Mouse (Mus musculus): ENCODE measurements around the gene Mcm2. TPM values are rescaled to one million over a fixed set of nuclear protein-coding genes. Genes with fewer than 3 reads are reported as not detected.

The Mcm2 gene
- total and polyA plus RNA-seq, 3 experiments: 149 to 1,259 (median 171) TPM

DNA sequence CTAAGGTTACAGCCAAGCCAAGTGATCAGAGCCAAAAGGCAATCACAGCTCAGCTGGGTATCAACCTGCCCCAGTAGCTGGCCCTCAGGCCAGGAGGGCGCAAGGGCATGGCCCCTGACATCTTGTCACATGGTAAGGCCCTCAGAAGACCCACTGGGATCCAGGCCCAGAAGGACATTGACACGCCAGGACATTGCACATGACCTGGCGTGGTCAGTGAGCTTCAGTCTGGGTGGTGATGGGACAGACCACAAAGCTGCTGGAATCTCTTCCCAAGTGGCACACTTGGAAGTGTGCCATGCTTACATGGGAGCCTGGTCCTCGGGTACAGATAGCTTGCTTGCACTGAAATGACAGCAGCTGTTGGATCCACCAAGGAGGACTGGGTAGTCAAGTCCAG is 14.4 kb upstream of the Mcm2 start:
- Histone ChIP-seq H3K4me3 (ENCODE audit: low read depth, low read length) (no peak overlapping the region), H3K4me1 (ENCODE audit: insufficient read depth, low read depth, low read length) (peaks cover 52% of the 10 kb centered on the region), H3K9me3 (replicated peaks) (no peaks in the 10 kb centered on the region), H3K27me3 (ENCODE audit: insufficient read depth, low read length) (no peaks in the 10 kb centered on the region), H3K36me3 (replicated peaks) (peaks cover 54% of the 10 kb centered on the region)
- no peak for DNase-seq (ENCODE audit: low spot score)
- TF ChIP-seq POLR2AphosphoS5 (IDR thresholded peaks at IDR 0.05; ENCODE audit: insufficient replicate concordance, low read depth, low read length) (no peak), CTCF (IDR thresholded peaks at IDR 0.05; ENCODE audit: low read depth, low read length) (no peak), TAL1 (conservative IDR thresholded peaks at IDR 0.05; ENCODE audit: low read depth, low read length) (no peak), GATA2 (IDR thresholded peaks at IDR 0.05; ENCODE audit: borderline replicate concordance, low read depth, low read length) (no peak)
- no peak for ATAC-seq (ENCODE audit: extremely low read depth, insufficient number of reproducible peaks, low FRiP score, poor library complexity, severe bottlenecking)

DNA sequence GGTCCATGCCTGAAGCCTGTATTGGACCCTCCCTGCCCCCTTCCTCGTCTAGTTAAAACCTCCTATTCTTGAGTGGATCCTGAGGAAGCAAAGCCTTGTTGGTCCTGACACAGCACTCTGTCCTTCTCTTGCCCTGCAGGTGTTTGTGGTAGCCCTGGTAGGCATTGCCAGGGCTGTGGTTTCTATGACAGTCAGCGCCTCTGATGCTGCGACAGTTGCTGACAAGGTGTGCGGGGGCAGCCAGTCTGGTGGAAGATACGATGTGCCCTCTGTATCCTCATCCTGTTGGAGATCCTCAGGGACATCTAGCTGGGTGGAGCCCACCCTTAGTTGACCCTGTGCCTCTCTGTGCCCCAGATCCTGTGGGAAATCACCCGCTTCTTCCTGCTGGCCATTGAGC is 10.6 kb upstream of the Mcm2 start:
- no peak for ATAC-seq (ENCODE audit: extremely low read depth, insufficient number of reproducible peaks, low FRiP score, poor library complexity, severe bottlenecking)
- TF ChIP-seq POLR2AphosphoS5 (IDR thresholded peaks at IDR 0.05; ENCODE audit: insufficient replicate concordance, low read depth, low read length) (no peak), GATA2 (IDR thresholded peaks at IDR 0.05; ENCODE audit: borderline replicate concordance, low read depth, low read length) (no peak), CTCF (IDR thresholded peaks at IDR 0.05; ENCODE audit: low read depth, low read length) (no peak), GATA1 (IDR thresholded peaks at IDR 0.05; ENCODE audit: borderline replicate concordance, low read length) (no peak), TAL1 (conservative IDR thresholded peaks at IDR 0.05; ENCODE audit: low read depth, low read length) (no peak)

DNA sequence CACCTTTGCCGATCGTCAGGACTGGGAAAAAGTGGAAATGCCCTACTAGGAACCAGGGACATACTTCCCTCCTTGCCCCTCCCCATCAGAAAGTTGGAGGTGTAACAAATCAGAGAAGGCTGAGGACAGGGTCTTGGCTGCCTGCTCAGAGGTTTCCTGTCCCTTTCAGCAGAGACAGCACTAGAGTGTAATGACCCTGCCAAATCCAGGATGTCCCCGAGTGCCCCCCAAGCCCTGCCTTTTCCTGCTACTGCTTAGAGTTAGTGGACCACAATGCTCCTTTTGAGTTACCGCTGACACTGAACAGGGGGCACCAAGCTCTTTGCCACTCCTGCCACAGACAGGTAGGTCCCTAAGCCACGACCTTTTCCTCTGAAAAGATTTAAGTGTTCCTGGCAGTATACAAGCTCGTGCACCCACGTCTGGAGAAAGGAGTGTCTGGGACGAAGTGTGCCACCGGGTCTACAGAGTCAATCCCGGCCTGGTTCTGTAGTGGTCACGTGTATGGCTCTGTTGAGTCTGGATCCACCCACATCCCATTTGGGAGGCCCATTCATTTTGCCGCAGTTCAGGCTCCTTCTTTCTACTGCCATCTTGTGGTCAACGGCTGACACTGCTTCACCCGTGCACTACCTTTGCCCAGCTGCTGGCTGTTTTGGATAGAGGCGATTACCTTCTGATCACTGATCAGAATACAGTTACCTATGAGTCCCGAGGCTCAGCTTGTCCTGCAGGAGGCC is 8.0 kb upstream of the Mcm2 start:
- Histone ChIP-seq H3K4me3 (ENCODE audit: low read depth, low read length) (peak overlapping the region; percentile 32; the same call in 1 of the 2 replicates), H3K9me3 (replicated peaks) (no peaks in the 10 kb centered on the region), H3K4me1 (ENCODE audit: insufficient read depth, low read depth, low read length) (peaks cover 72% of the 10 kb centered on the region), H3K36me3 (replicated peaks) (peaks cover 81% of the 10 kb centered on the region), H3K27me3 (ENCODE audit: insufficient read depth, low read length) (no peaks in the 10 kb centered on the region)
- DNase-seq (ENCODE audit: low spot score): peak; percentile 72
- peak; percentile 97 for TF ChIP-seq CTCF (IDR thresholded peaks at IDR 0.05; ENCODE audit: low read depth, low read length)
- no peak for TF ChIP-seq GATA1 (IDR thresholded peaks at IDR 0.05; ENCODE audit: borderline replicate concordance, low read length)
- ATAC-seq (ENCODE audit: extremely low read depth, insufficient number of reproducible peaks, low FRiP score, poor library complexity, severe bottlenecking): 0 out of 2 replicates have a peak, but pooled peaks have one; percentile 15

More for the DNA sequence above, 10.6 kb upstream of the Mcm2 start:
- Histone ChIP-seq H3K27me3 (ENCODE audit: insufficient read depth, low read length) (no peaks in the 10 kb centered on the region), H3K36me3 (replicated peaks) (peaks cover 93% of the 10 kb centered on the region), H3K4me3 (ENCODE audit: low read depth, low read length) (no peak overlapping the region), H3K9me3 (replicated peaks) (no peaks in the 10 kb centered on the region), H3K4me1 (ENCODE audit: insufficient read depth, low read depth, low read length) (peaks cover 66% of the 10 kb centered on the region)
- DNase-seq (ENCODE audit: low spot score): no peak

DNA sequence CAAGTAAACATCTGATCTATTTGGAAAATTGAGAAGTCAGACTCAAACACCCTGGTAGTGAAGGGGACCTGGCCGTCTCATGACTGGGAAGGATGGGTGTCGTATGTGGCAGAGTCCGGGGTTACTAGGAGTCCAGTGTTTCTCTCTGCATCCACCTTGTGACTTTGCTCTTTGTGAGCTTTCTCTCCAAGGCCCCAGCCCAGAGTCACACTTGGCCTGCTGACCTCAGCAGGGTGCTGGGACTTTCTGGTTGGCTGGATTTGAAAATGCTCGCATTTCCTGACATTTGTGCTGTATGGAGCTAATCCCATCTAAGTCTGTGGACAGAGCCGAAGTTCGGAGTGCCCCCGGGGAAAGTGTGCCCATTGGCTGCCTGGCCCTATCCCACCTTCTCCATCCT is 6.5 kb upstream of the Mcm2 start:
- TF ChIP-seq GATA2 (IDR thresholded peaks at IDR 0.05; ENCODE audit: borderline replicate concordance, low read depth, low read length) (no peak), TAL1 (conservative IDR thresholded peaks at IDR 0.05; ENCODE audit: low read depth, low read length) (no peak), CTCF (IDR thresholded peaks at IDR 0.05; ENCODE audit: low read depth, low read length) (no peak), POLR2AphosphoS5 (IDR thresholded peaks at IDR 0.05; ENCODE audit: insufficient replicate concordance, low read depth, low read length) (no peak), GATA1 (IDR thresholded peaks at IDR 0.05; ENCODE audit: borderline replicate concordance, low read length) (no peak)
- Histone ChIP-seq H3K4me3 (ENCODE audit: low read depth, low read length) (no peak overlapping the region), H3K9me3 (replicated peaks) (no peaks in the 10 kb centered on the region), H3K27me3 (ENCODE audit: insufficient read depth, low read length) (no peaks in the 10 kb centered on the region), H3K4me1 (ENCODE audit: insufficient read depth, low read depth, low read length) (peaks cover 77% of the 10 kb centered on the region), H3K36me3 (replicated peaks) (peaks cover 70% of the 10 kb centered on the region)
- ATAC-seq (ENCODE audit: extremely low read depth, insufficient number of reproducible peaks, low FRiP score, poor library complexity, severe bottlenecking): no peak
- no peak for DNase-seq (ENCODE audit: low spot score)

DNA sequence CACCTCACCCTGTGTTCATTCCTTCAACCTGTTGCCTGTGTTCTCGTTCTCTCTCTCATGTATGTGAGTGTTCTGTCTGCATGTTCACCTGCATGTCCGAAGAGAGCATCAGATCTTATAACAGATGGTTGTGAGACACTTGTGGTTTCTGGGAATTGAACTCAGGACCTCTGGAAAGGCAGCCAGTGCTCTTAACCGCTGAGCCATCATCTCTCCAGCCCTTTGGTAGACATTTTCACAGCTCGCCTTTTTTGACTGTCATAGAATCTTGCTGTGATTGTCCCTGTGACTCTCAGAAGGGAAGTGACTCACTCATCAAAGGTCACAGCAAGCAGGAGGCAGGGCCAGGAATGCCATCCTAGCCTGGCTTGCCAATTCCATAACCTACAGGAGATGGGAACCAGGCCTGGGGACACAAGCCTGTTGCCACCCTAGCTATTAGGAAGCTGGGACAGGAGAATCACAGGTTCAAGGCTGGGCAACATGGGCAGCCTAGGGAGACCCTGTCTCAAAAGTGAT is 5.9 kb upstream of the Mcm2 start:
- Histone ChIP-seq H3K9me3 (replicated peaks) (no peaks in the 10 kb centered on the region), H3K4me3 (ENCODE audit: low read depth, low read length) (no peak overlapping the region), H3K4me1 (ENCODE audit: insufficient read depth, low read depth, low read length) (peaks cover 80% of the 10 kb centered on the region), H3K36me3 (replicated peaks) (peaks cover 66% of the 10 kb centered on the region), H3K27me3 (ENCODE audit: insufficient read depth, low read length) (no peaks in the 10 kb centered on the region)
- DNase-seq (ENCODE audit: low spot score) (no peak), ATAC-seq (ENCODE audit: extremely low read depth, insufficient number of reproducible peaks, low FRiP score, poor library complexity, severe bottlenecking) (no peak)
- TF ChIP-seq TAL1 (conservative IDR thresholded peaks at IDR 0.05; ENCODE audit: low read depth, low read length) (no peak), GATA1 (IDR thresholded peaks at IDR 0.05; ENCODE audit: borderline replicate concordance, low read length) (no peak), CTCF (IDR thresholded peaks at IDR 0.05; ENCODE audit: low read depth, low read length) (no peak), POLR2AphosphoS5 (IDR thresholded peaks at IDR 0.05; ENCODE audit: insufficient replicate concordance, low read depth, low read length) (no peak), GATA2 (IDR thresholded peaks at IDR 0.05; ENCODE audit: borderline replicate concordance, low read depth, low read length) (no peak)

DNA sequence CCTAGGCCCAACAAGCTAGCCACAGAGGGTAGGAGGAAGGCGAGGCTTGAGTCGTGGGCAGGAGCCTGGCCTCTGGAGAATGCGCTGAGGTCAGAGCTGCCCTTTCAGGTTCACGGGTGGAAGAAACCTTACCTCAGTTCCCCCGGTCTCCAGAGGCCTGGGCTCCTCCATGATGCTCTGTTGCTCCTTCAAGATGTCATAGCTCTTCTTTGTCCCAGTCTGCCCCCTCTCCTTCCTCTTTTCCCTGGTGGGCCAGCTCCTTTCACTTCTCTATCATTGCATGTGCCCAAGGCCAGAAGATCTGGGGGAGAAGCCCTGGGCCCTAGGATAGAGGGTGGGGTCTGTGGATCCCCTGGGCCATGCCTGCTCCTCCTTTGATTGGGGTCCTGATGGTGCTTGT is 5.1 kb upstream of the Mcm2 start:
- DNase-seq (ENCODE audit: low spot score) (no peak), ATAC-seq (ENCODE audit: extremely low read depth, insufficient number of reproducible peaks, low FRiP score, poor library complexity, severe bottlenecking) (no peak)
- no peaks in the 10 kb centered on the region for H3K9me3 ChIP-seq (replicated peaks)
- peak overlapping the region; percentile 97; the same call in 1 of the 2 replicates for H3K4me3 ChIP-seq (ENCODE audit: low read depth, low read length)
- peaks cover 83% of the 10 kb centered on the region for H3K4me1 ChIP-seq (ENCODE audit: insufficient read depth, low read depth, low read length)
- H3K27me3 ChIP-seq (ENCODE audit: insufficient read depth, low read length): no peaks in the 10 kb centered on the region
- TF ChIP-seq GATA1 (IDR thresholded peaks at IDR 0.05; ENCODE audit: borderline replicate concordance, low read length) (no peak), POLR2AphosphoS5 (IDR thresholded peaks at IDR 0.05; ENCODE audit: insufficient replicate concordance, low read depth, low read length) (no peak), GATA2 (IDR thresholded peaks at IDR 0.05; ENCODE audit: borderline replicate concordance, low read depth, low read length) (no peak), TAL1 (conservative IDR thresholded peaks at IDR 0.05; ENCODE audit: low read depth, low read length) (no peak), CTCF (IDR thresholded peaks at IDR 0.05; ENCODE audit: low read depth, low read length) (no peak)
- peaks cover 60% of the 10 kb centered on the region for H3K36me3 ChIP-seq (replicated peaks)
